Mouse (Mus musculus) mammary gland, adult 2 months (tissue): ENCODE results near the gene Ergic2. TPM values are rescaled to one million over a fixed set of nuclear protein-coding genes. Genes with fewer than 3 reads are reported as not detected.

Experiments
- polyA plus RNA-seq: library from polyadenylated mRNA; depleted of rRNA; stranded (reverse); fragments of >200 nt; gene quantifications from 2 replicates; pipeline ENCODE4 v1.2.3, GENCODE M21; 2012; ENCODE audit warnings: low replicate concordance; rRNA removed

Ergic2 gene
- 12.3 and 53.3 TPM in 2 replicates for polyA plus RNA-seq

GRCm38 (mm10) chr6:148211897-148212680 is at the start of gene Ergic2:
Gene Ergic2 (minus strand): TSS chr6:148212374.

Other genes starting within 250 kb of the Ergic2 start
- 0.37 and 3.3 TPM in 2 replicates for gene Far2, start 165.1 kb downstream of the Ergic2 start, polyA plus RNA-seq
- gene Tmtc1, start 232.0 kb upstream of the Ergic2 start, polyA plus RNA-seq: 6.7 and 17.4 TPM in 2 replicates